Mouse (Mus musculus) right cerebral cortex, adult 18-20 months (tissue): ENCODE results near the gene Hjurp.

Source experiments
- DNase-seq: peaks from one replicate; pipeline ENCODE4 v3.0.0; 2022; ENCODE audit warnings: mixed read lengths

Gene Hjurp

DNA sequence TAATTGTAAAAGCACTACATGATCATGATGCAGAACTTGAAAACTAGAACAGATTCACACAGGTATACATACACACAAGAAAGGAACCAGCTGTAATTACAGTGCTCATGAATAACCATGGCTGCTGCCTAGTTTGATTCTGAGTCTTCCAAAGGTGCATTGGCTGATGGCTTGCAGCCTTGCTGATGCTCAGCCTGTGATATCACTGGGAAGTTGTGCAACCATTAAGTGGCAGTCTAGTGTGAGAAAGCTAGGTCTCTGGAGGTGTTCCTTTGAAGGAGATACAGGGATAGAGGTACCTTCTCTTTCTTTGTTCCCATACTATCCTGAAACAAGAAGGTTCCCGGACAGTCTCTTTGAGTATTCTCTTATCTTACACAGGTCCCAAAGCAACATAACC lies 58.4 kb downstream of the Hjurp start:
- DNase-seq = no peak

DNA sequence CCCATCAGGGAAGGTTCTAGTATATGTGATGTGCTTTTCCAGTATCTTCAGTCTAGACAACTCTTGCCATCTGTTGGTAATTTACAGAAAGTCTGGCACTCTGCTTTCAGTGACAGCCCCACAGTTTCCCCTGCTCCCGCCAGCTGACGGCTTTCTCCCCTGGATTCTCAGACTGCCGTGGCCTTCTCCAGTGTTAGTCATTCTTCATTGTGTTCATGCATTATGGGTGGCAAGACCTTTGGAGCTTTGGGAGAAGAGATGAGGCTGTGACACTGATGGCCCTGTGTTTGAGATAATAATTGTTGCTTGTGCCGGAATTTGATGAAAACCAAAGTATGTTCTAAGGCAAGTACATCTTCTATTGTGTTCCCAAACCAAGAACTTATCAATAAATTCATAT lies 58.8 kb downstream of the Hjurp start:
- DNase-seq = no peak

DNA sequence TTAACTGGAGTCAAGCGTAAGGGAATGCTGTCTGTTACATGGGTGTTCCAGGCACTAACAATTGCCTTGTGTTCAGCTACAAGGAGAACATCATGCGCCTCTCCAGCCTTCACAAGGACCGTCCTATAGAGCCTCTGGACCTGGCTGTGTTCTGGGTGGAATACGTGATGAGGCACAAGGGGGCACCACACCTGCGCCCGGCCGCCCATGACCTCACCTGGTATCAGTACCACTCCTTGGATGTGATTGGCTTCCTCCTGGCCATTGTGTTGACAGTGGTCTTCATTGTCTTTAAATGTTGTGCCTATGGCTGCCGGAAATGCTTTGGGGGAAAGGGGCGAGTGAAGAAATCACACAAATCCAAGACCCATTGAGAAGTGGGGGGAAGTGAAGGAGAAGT lies 59.4 kb downstream of the Hjurp start:
- DNase-seq = no peak

DNA sequence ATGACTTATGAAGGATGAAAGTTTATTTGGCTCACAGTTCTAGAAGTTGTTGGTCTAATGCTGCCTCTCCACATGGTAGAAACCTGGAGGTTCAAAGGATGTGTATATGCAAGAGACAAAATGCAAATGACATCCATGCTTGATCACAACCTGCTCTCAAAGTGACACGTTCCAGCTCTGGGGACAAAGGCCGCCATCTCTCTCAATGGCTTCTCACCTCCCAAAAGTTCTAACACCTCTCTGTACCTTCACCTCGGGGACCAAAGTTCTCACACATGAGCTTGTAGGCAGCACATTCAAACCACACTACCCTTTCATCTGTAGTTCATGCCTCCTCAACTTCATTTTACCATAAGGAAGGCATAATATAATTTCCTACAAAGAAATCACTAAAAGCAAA lies 59.9 kb downstream of the Hjurp start:
- no peak for DNase-seq

DNA sequence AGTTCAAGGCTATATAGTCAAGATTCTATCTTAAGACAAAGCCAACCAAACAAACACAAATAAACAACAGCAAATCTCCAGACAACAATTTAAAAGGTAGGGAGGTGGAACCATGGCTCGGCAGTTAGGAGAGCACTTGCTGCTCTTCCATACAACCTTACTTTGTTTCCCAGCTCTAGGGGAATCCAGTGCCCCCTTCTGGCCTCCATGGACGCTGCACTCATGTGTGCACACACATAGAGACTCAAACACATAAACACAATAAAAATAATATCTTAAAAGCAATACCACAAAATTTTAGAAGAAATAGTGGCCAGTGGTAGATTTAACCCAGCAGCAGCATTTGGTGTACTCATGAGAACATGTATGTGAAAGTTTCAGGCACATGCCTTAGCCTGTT lies 60.3 kb downstream of the Hjurp start:
- no peak for DNase-seq

DNA sequence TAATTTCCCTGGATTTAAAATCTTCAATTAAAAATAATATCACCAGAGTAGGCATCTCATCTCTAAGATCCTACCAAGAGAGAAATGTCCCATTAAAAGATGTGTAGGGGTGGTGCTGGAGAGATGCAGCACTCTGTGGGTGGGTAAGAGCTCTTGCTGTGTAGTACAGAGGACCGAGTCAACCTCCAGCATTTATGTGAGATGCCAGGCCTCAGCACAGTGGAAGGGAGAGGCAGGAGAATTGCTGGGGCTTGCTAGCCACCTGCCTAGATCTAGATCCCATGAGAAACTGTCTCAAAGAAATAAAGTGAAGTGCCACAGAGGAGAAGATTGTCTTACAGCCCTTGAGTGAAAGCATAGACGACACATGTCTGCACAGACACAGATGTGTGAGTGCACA lies 60.9 kb downstream of the Hjurp start:
- no peak for DNase-seq

DNA sequence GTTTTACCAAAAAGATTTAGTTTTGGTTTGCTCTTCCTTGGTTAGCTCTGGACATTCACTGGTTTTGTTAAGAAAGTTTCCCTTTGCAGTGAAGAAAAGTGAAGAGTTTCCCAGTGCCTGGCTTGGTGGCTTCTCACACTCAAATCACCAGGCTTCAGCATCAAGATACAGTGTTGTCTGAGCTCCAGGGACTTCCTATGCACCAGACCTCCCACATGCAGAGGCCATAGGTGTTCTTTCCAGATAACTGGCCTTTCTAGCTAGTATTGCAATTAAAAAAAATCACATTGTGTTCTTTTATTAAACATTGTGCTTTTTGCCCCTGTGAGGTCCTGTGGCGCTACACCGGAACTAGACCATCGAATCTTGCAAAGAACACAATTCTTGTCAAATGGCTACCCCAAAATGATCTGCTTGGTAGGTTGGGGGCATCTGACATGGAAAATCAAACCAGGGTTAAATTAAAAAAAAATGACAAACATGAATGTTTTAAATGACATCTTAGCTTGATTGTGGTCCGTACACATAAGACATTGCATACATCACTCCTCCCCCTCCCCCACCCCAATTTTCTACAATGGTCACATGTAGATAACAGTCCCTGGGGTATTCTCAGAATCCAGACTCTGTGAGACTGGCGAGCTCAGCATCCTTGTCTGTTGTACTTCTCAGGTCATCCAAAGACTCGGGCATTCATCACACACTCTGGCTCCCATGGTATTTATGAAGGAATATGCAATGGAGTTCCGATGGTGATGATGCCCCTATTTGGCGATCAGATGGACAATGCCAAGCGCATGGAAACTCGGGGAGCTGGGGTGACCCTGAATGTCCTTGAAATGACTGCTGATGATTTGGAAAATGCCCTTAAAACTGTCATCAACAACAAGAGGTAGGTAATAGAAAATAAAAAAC lies 61.7 kb downstream of the Hjurp start:
- no peak for DNase-seq

DNA sequence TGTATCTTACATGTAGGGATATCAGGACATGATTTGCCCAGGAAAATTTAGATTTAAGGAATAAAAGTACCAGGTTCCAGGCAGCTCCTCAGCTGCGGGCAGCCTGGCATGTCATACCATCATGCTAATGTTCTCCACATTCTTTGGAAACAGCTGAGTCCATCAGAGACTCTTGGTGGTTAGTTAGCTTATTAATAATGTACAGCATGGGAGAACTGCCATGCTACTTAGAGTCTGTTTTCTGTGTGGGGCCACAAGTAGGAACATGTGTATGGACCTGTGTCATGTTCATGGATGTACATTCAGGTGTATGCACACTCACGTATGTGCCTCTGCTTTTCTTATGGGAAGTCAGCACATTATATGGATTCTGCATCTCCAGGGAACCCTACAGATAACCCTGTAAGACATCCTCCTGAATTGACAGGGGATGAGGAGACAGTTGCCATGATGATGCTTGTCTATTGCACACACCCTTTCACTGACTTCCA lies 62.9 kb downstream of the Hjurp start:
- DNase-seq = no peak

DNA sequence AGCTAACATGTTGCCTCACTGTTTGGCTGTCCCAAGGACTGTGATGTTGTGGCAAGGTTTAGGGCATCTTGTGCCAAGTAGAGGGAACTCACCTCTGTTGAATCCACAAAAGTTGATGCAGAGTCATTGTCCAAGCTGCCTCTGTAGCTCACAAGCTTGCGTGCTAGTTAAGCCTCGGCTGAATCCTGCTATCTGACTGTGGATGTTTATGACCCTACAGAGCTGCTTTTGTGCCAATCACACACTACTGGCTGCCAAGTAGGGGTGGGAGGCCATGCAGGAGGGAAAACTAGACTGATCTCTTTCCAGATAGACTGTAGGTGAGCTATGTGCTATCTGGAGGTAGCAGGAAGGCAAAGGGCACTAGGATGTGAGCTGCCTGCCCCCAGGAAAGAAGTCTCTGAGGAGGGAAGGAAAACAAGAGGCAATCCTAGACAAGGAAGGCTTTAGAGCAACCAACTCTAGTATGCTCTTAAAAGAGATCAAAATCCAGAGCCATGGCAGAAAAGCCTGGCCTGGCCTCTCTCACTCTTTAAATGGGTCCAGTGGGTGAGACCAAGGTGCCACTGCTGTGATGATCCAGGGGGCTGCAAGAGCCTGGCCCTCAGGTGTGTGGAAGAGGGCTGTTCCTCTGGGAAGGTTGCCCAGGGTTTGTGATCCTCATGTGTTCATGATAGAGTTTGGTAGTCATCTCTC lies 63.5 kb downstream of the Hjurp start:
- DNase-seq = no peak

DNA sequence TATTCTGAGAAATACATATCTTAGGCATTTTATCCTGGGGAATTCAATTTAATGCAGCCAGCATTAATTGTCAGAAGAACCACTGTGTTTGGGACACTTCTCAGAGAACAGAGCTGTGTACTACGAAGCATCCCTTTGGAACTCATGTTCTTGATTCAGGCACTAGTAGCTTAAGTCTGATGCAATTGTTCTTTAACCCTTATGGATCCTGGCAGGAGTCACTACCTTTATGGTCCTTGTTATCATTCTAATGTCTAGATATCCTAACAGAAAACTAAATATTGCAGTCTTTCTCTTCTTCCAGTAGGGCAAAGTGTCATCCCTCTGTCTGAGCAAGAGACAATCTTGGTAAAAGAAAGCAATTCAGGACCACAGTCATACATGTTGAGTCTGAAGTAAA lies 64.4 kb downstream of the Hjurp start:
- no peak for DNase-seq
